Mouse (Mus musculus): Measurements from ENCODE around the gene Asic4.

Asic4 gene

GRCm38 (mm10) chr1:75467215-75467927 is 17.1 kb downstream of the Asic4 start:
- DNase-seq (ENCODE audit: low spot score in 2 of 2): peak; percentile 70 to 80

GRCm38 (mm10) chr1:75469287-75469825 is 19.1 kb downstream of the Asic4 start:
- DNase-seq (ENCODE audit: low spot score in 2 of 2): no peak

- no peak for DNase-seq (ENCODE audit: low spot score in 2 of 2)
Observed at GRCm38 (mm10) chr1:75476441-75476840, 26.2 kb downstream of the Asic4 start.

GRCm38 (mm10) chr1:75477264-75477965 is 27.2 kb downstream of the Asic4 start:
- peak; percentile 79 to 80 for DNase-seq (ENCODE audit: low spot score in 2 of 2)

GRCm38 (mm10) chr1:75477966-75478290 is 27.7 kb downstream of the Asic4 start:
- DNase-seq (ENCODE audit: low spot score in 2 of 2): no peak

GRCm38 (mm10) chr1:75478497-75478896 is 28.3 kb downstream of the Asic4 start:
- DNase-seq (ENCODE audit: low spot score in 2 of 2): no peak

GRCm38 (mm10) chr1:75478916-75479634 is 28.8 kb downstream of the Asic4 start, which contains the start of the genes Chpf and Tmem198:
Gene Chpf, minus strand, starts transcription at chr1:75479307.
Gene Tmem198, plus strand, starts transcription at chr1:75479532.
- peak; percentile 88 to 94 for DNase-seq (ENCODE audit: low spot score in 2 of 2)

- DNase-seq (ENCODE audit: low spot score in 2 of 2): no peak
Observed at GRCm38 (mm10) chr1:75479635-75479989, 29.4 kb downstream of the Asic4 start.

- no peak for DNase-seq (ENCODE audit: low spot score in 2 of 2)
Observed at GRCm38 (mm10) chr1:75480036-75480435, 29.8 kb downstream of the Asic4 start.

- DNase-seq (ENCODE audit: low spot score in 2 of 2): no peak
Observed at GRCm38 (mm10) chr1:75480735-75481134, 30.5 kb downstream of the Asic4 start.

- no peak for DNase-seq (ENCODE audit: low spot score in 2 of 2)
Observed at GRCm38 (mm10) chr1:75486561-75486960, 36.3 kb downstream of the Asic4 start.

GRCm38 (mm10) chr1:75487040-75487404 is 36.8 kb downstream of the Asic4 start:
- DNase-seq (ENCODE audit: low spot score in 2 of 2): no peak

GRCm38 (mm10) chr1:75487405-75488161 is 37.3 kb downstream of the Asic4 start:
- peak; percentile 42 to 74 for DNase-seq (ENCODE audit: low spot score in 2 of 2)

GRCm38 (mm10) chr1:75490785-75491551 is 40.7 kb downstream of the Asic4 start:
- DNase-seq (ENCODE audit: low spot score in 2 of 2): no peak

- DNase-seq (ENCODE audit: low spot score in 2 of 2): no peak
Observed at GRCm38 (mm10) chr1:75492579-75493170, 42.4 kb downstream of the Asic4 start.

- DNase-seq (ENCODE audit: low spot score in 2 of 2): peak; percentile 29
Observed at GRCm38 (mm10) chr1:75494878-75495548, 44.8 kb downstream of the Asic4 start.

GRCm38 (mm10) chr1:75498897-75499296 is 48.7 kb downstream of the Asic4 start:
- no peak for DNase-seq (ENCODE audit: low spot score in 2 of 2)

GRCm38 (mm10) chr1:75499441-75499840 is 49.2 kb downstream of the Asic4 start:
- DNase-seq (ENCODE audit: low spot score in 2 of 2): no peak

GRCm38 (mm10) chr1:75501905-75502304 is 51.7 kb downstream of the Asic4 start:
- DNase-seq (ENCODE audit: low spot score in 2 of 2): no peak

Data from urinary bladder, postnatal 36 days (tissue).